Mouse (Mus musculus): Measurements from ENCODE around the gene Gm20747. TPM values are rescaled to one million over a fixed set of nuclear protein-coding genes. Genes with fewer than 3 reads are reported as not detected.

Gm20747 gene
- not detected in 2 replicates for polyA plus RNA-seq (2012; rRNA removed; ENCODE audit: low replicate concordance)

DNA sequence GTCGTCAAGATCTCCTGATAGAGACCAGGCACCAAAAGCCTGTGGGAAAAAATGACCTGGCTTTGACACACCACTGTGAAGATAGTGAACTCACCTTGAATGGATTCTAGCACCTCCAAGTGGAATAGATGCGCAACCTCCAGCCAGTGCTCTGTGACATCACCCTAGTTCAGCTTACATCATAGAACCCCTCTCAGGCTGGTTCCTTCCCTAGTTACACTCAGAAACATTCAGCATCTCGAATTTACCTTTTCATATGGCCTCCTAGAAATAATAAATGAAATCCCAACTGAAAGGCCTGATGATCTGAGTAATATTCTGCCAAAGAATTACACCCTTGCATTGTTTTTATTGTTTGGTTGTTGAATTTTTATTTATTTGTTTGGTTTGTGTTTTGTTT is at the start of gene Gm20747:
Gene Gm20747 (minus strand): TSS at position 101 of the 400 bp plus-strand sequence.

